Mouse (Mus musculus) ES-E14 (cell line): ENCODE data around the gene Gm20441. TPM values are rescaled to one million over a fixed set of nuclear protein-coding genes. Genes with fewer than 3 reads are reported as not detected.

Experiments used
- DNase-seq: peaks from one replicate; pipeline ENCODE4 v3.0.0-alpha.2; 2013; ENCODE audit warnings: low read depth, low spot score
- H3K27ac ChIP-seq: 2 replicates; pipeline ENCODE4 v1.5.1; 2012; ENCODE audit warnings: low read depth, mild to moderate bottlenecking, low read length, moderate library complexity, mixed read lengths; ENCODE audit not compliant: poor library complexity, insufficient read depth, severe bottlenecking
- H3K36me3 ChIP-seq: 2 replicates; pipeline ENCODE4 v1.6.1; 2012; ENCODE audit warnings: mild to moderate bottlenecking, low read length, moderate library complexity, mixed read lengths; ENCODE audit not compliant: control insufficient read depth, poor library complexity, insufficient read depth, severe bottlenecking
- H3K4me1 ChIP-seq, 2 experiments: fragments of 150-350 bp in 1 of 2; sonication (generic) in 1 of 2; 2 replicates each; pipeline ENCODE4 v1.6.1; 2012; ENCODE audit warnings: low read length in 2 of 2, mild to moderate bottlenecking in 1 of 2, mixed read lengths in 1 of 2; ENCODE audit not compliant: control insufficient read depth in 2 of 2, insufficient read depth in 2 of 2, poor library complexity in 1 of 2
- H3K4me3 ChIP-seq, 2 experiments: fragments of 150-350 bp in 1 of 2; sonication (generic) in 1 of 2; 2 replicates each; pipeline ENCODE4 v1.5.1; 2012; ENCODE audit warnings: low read length in 2 of 2, low read depth in 1 of 2, mild to moderate bottlenecking in 1 of 2, mixed read lengths in 1 of 2; ENCODE audit not compliant: insufficient read depth in 1 of 2, poor library complexity in 1 of 2, severe bottlenecking in 1 of 2
- H3K9ac ChIP-seq: 2 replicates; pipeline ENCODE4 v1.6.1; 2012; ENCODE audit warnings: low read depth, mild to moderate bottlenecking, low read length, mixed read lengths; ENCODE audit not compliant: poor library complexity, insufficient read depth, severe bottlenecking
- H3K9me3 ChIP-seq: fragments of 150-350 bp; sonication (generic); 2 replicates; pipeline ENCODE4 v1.6.1; 2012; ENCODE audit warnings: low read depth, mild to moderate bottlenecking, low read length; ENCODE audit not compliant: control insufficient read depth, insufficient read depth
- CHD2 ChIP-seq: IDR thresholded peaks from 2 replicates; pipeline ENCODE4 v1.6.1; 2014; ENCODE audit warnings: mild to moderate bottlenecking, low read depth, low read length, inconsistent platforms
- HCFC1 ChIP-seq: IDR thresholded peaks from 2 replicates; pipeline ENCODE4 v1.6.1; 2012; ENCODE audit warnings: low read length, inconsistent platforms, borderline replicate concordance; ENCODE audit not compliant: insufficient read depth
- MAFK ChIP-seq: IDR thresholded peaks from 2 replicates; pipeline ENCODE4 v1.6.1; 2014; ENCODE audit warnings: mild to moderate bottlenecking, low read depth, low read length, inconsistent platforms; ENCODE audit not compliant: insufficient read depth
- ZC3H11A ChIP-seq: IDR thresholded peaks from 2 replicates; pipeline ENCODE4 v1.6.1; 2012; ENCODE audit warnings: low read depth, mild to moderate bottlenecking, inconsistent platforms, low read length, borderline replicate concordance
- ZNF384 ChIP-seq: IDR thresholded peaks from 2 replicates; pipeline ENCODE4 v1.6.1; 2012; ENCODE audit warnings: low read depth, low read length, inconsistent platforms
- in situ Hi-C, 2 experiments: fragments of 600-800 bp; cut with MboI; formaldehyde crosslinking; loops; one replicate each; pipeline ENCODE4 v1.15.1; 2025; ENCODE audit warnings: low sequenced_read_pairs in 2 of 2, inconsistent platforms in 1 of 2; ENCODE audit not compliant: unreplicated experiment in 2 of 2
- total RNA-seq: library from RNA; depleted of rRNA; stranded (reverse); fragments of 300-350 nt; gene quantifications from 2 replicates; pipeline ENCODE4 v1.2.3, GENCODE M21; 2012; rRNA removed

The Gm20441 gene
- total RNA-seq, 1 experiment, result not detected

- peak; percentile 59; the same call in 1 of the 2 replicates for TF ChIP-seq ZNF384
- TF ChIP-seq MAFK, result no peak
- TF ChIP-seq ZC3H11A, result peak; percentile 76; the same call in 1 of the 2 replicates
- H3K4me3 ChIP-seq, result no peak overlapping the region
- no peak overlapping the region for H3K27ac ChIP-seq
- in situ Hi-C loops, result no loop called here
- DNase-seq, result peak; percentile 64
- H3K9ac ChIP-seq, result no peak overlapping the region
- peaks cover 54% of the 10 kb centered on the region for H3K36me3 ChIP-seq
- no peaks in the 10 kb centered on the region for H3K4me1 ChIP-seq
- no peaks in the 10 kb centered on the region for H3K9me3 ChIP-seq
Observed at GRCm38 (mm10) chr10:75744017-75744416, 36.7 kb downstream of the Gm20441 start.

GRCm38 (mm10) chr10:75743369-75743768 lies 37.4 kb downstream of the Gm20441 start:
- Histone ChIP-seq H3K9me3 (no peaks in the 10 kb centered on the region), H3K27ac (no peak overlapping the region), H3K9ac (no peak overlapping the region), H3K36me3 (peaks cover 57% of the 10 kb centered on the region), H3K4me3 (no peak overlapping the region), H3K4me1 (no peaks in the 10 kb centered on the region)
- no peak for DNase-seq
- in situ Hi-C loops, result no loop called here
- TF ChIP-seq ZNF384 (no peak), HCFC1 (no peak), MAFK (no peak), ZC3H11A (no peak)

- Histone ChIP-seq H3K27ac (no peak overlapping the region), H3K36me3 (peaks cover 65% of the 10 kb centered on the region), H3K9ac (no peak overlapping the region), H3K4me3 (no peak overlapping the region), H3K9me3 (no peaks in the 10 kb centered on the region), H3K4me1 (no peaks in the 10 kb centered on the region)
- TF ChIP-seq ZC3H11A (no peak), CHD2 (no peak), MAFK (no peak), ZNF384 (no peak), HCFC1 (no peak)
- in situ Hi-C loops, result no loop called here
- no peak for DNase-seq
Observed at GRCm38 (mm10) chr10:75740866-75741265, 39.9 kb downstream of the Gm20441 start.

GRCm38 (mm10) chr10:75725449-75725848 lies 55.3 kb downstream of the Gm20441 start:
- Histone ChIP-seq H3K4me1 (no peaks in the 10 kb centered on the region), H3K36me3 (peaks cover 39% of the 10 kb centered on the region), H3K4me3 (no peak overlapping the region), H3K9ac (no peak overlapping the region), H3K27ac (no peak overlapping the region), H3K9me3 (no peaks in the 10 kb centered on the region)
- DNase-seq, result no peak
- in situ Hi-C loops, result no loop called here
- TF ChIP-seq HCFC1 (no peak), ZNF384 (no peak), MAFK (peak; percentile 78)

Other genes starting within 250 kb of the Gm20441 start
- gene Lrrc75b, start 220.6 kb downstream of the Gm20441 start, total RNA-seq, result 0.18 and 0.32 TPM in 2 replicates
- gene Ggt1, start 219.3 kb downstream of the Gm20441 start, total RNA-seq, result 23.6 and 34.4 TPM in 2 replicates
- 0.36 and 0.58 TPM in 2 replicates for gene Ggt5, start 191.6 kb downstream of the Gm20441 start, total RNA-seq
- 10.4 and 20.1 TPM in 2 replicates for gene Susd2, start 136.9 kb downstream of the Gm20441 start, total RNA-seq
- gene Cabin1, start 16.6 kb downstream of the Gm20441 start, total RNA-seq, result 59.0 and 73.4 TPM in 2 replicates
- 79.3 and 84.4 TPM in 2 replicates for gene Ddt, start 7.5 kb downstream of the Gm20441 start, total RNA-seq
- 3.4 and 4.4 TPM in 2 replicates for gene Gstt3, start 460 bp upstream of the Gm20441 start, total RNA-seq
- 5.8 and 10.7 TPM in 2 replicates for gene Gstt1, start 17.6 kb upstream of the Gm20441 start, total RNA-seq
- not detected in 2 replicates for gene Gstt4, start 41.6 kb upstream of the Gm20441 start, total RNA-seq
- 17.8 and 35.8 TPM in 2 replicates for gene Gstt2, start 56.5 kb upstream of the Gm20441 start, total RNA-seq
- gene Mif, start 79.3 kb upstream of the Gm20441 start, total RNA-seq, result 1,434 and 2,185 TPM in 2 replicates
- gene Derl3, start 112.5 kb upstream of the Gm20441 start, total RNA-seq, result 19.9 and 28.1 TPM in 2 replicates
- 75.3 and 84.4 TPM in 2 replicates for gene Smarcb1, start 140.7 kb upstream of the Gm20441 start, total RNA-seq
- gene Chchd10, start 152.2 kb upstream of the Gm20441 start, total RNA-seq, result 435 and 871 TPM in 2 replicates
- gene Mmp11, start 155.5 kb upstream of the Gm20441 start, total RNA-seq, result 52.4 and 137 TPM in 2 replicates
- gene Gm867, start 159.7 kb upstream of the Gm20441 start, total RNA-seq, result 1.1 and 2.9 TPM in 2 replicates
- 0.98 and 1.5 TPM in 2 replicates for gene Vpreb3, start 162.1 kb upstream of the Gm20441 start, total RNA-seq
- gene Gm5134, start 173.6 kb upstream of the Gm20441 start, total RNA-seq, result 4.2 and 6.4 TPM in 2 replicates